In the genomic region with DNA sequence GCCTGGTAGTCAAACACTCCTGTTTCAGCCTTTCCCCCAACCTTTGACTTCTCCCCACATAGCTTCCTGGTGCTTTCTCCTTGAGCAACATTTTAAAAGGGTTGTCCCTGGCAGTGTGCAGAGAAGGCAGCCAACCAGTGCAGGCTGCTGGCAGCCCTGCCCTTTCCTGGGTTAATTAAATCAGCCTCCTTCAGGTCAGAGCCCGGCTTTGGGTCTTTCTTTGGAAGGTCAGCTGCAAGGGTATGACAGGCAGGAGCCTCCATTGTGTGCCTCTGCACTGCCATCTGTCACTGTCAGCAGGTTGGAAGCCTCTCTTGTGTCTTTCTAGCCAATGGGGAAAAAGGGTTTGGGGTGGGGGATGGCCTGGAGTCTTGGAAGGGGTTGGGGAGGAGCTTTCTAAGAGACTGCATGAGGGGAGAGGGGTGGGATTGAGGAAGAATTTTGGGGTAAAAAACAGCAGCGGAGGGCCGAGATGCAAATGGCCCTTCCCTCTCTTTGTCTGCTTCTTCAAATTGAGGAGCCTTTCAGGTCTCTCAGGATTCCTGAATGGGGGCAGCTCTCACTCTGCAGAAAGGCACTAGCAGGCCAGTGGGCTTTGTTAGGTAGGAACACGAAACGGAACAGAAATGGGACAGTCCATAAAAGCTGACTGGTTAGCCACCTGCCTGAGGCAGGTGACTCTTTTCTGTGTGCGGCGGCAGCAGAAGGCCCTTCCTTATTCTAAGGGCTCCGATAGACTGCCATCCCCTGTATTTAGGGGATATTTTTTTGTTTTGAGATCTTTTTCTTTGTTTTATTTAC, we compare ENCODE assay signal across 8 mouse cellular contexts. TPM values are rescaled to one million over a fixed set of nuclear protein-coding genes. Genes with fewer than 3 reads are reported as not detected.
DNase-seq lines count a peak whose midpoint lies in the region; ATAC-seq and TF ChIP-seq lines count a peak whose summit lies in the region.

No protein-coding gene starts in this region.

- no peak overlapping the region for H3K9ac ChIP-seq in heart, postnatal 0 days (replicated peaks; ENCODE audit: low read depth, low read length)
- H3K9ac ChIP-seq in limb, embryonic 11.5 days (ENCODE audit: low read length) = no peak overlapping the region
- peak overlapping the region; percentile 56 for H3K9ac ChIP-seq in midbrain, embryonic 16.5 days (ENCODE audit: low read depth, low read length)

- peak; percentile 21 for DNase-seq in Muller cell, postnatal 12 days (ENCODE audit: inconsistent ontology term)
- DNase-seq in cerebellum, adult 18-20 months = peak; percentile 61 to 73
- DNase-seq in heart, postnatal 0 days (ENCODE audit: low spot score) = peak; percentile 43
- peak; percentile 33 for DNase-seq in limb, embryonic 11.5 days (ENCODE audit: low spot score)
- no peak for DNase-seq in spleen, postnatal 14 days (ENCODE audit: low spot score in 2 of 2)
- no peak for DNase-seq in gastrocnemius, postnatal 4 days (ENCODE audit: low spot score in 2 of 2)

- peak overlapping the region; percentile 56 for H3K27ac ChIP-seq in heart, postnatal 0 days (ENCODE audit: low read depth)
- peak overlapping the region; percentile 50; the same call in 1 of the 2 replicates for H3K27ac ChIP-seq in limb, embryonic 11.5 days (replicated peaks; ENCODE audit: low read depth, low read length)
- peak overlapping the region; percentile 90 for H3K27ac ChIP-seq in midbrain, embryonic 16.5 days (ENCODE audit: low read length)

- ATAC-seq in heart, postnatal 0 days (ENCODE audit: insufficient read depth, low read depth) = peak; percentile 52; the same call in 1 of the 2 replicates
- no peak for ATAC-seq in limb, embryonic 11.5 days (ENCODE audit: insufficient number of reproducible peaks, low FRiP score, low TSS enrichment, low read depth)
- ATAC-seq in midbrain, embryonic 16.5 days = peak; percentile 63
- ATAC-seq in erythroblast, adult 5-6 weeks (replicated peaks; ENCODE audit: low FRiP score, poor library complexity, severe bottlenecking) = no peak

- no peaks in the 10 kb centered on the region for H3K27me3 ChIP-seq in heart, postnatal 0 days (ENCODE audit: control insufficient read depth, insufficient read depth, low read length)
- no peaks in the 10 kb centered on the region for H3K27me3 ChIP-seq in limb, embryonic 11.5 days (ENCODE audit: control insufficient read depth, insufficient read depth, low read length)
- H3K27me3 ChIP-seq in midbrain, embryonic 16.5 days (ENCODE audit: control insufficient read depth, insufficient read depth, low read depth, low read length) = no peaks in the 10 kb centered on the region

- TF ChIP-seq EP300 in heart, postnatal 0 days (IDR thresholded peaks at IDR 0.05; ENCODE audit: low read depth) = no peak

- H3K4me1 ChIP-seq in heart, postnatal 0 days (ENCODE audit: control insufficient read depth, insufficient read depth) = peaks cover 53% of the 10 kb centered on the region
- peaks cover 45% of the 10 kb centered on the region for H3K4me1 ChIP-seq in limb, embryonic 11.5 days (ENCODE audit: control insufficient read depth, insufficient read depth, low read length)
- peaks cover 77% of the 10 kb centered on the region for H3K4me1 ChIP-seq in midbrain, embryonic 16.5 days (ENCODE audit: control insufficient read depth, insufficient read depth, low read length)

- H3K4me2 ChIP-seq in heart, postnatal 0 days (ENCODE audit: low read depth, low read length) = peak overlapping the region; percentile 24
- H3K4me2 ChIP-seq in limb, embryonic 11.5 days (ENCODE audit: low read depth, severe bottlenecking) = no peak overlapping the region
- peak overlapping the region; percentile 42 for H3K4me2 ChIP-seq in midbrain, embryonic 16.5 days (ENCODE audit: low read length)

- 39% methylated on average over 8 of the region's 8 CpGs for WGBS in heart, postnatal 0 days
- WGBS in limb, embryonic 11.5 days = 22% methylated on average over 8 of the region's 8 CpGs
- 4% methylated on average over 8 of the region's 8 CpGs for WGBS in midbrain, embryonic 16.5 days

- no peak overlapping the region for H3K4me3 ChIP-seq in heart, postnatal 0 days (ENCODE audit: low read depth, low read length)
- H3K4me3 ChIP-seq in limb, embryonic 11.5 days (ENCODE audit: low read depth, low read length) = no peak overlapping the region
- H3K4me3 ChIP-seq in midbrain, embryonic 16.5 days (ENCODE audit: low read depth, low read length) = peak overlapping the region; percentile 2

- H3K36me3 ChIP-seq in heart, postnatal 0 days (replicated peaks; ENCODE audit: control insufficient read depth, insufficient read depth, low read length) = 0 out of 2 replicates have a peak, but pooled peaks cover 4% of the 10 kb centered on the region
- no peaks in the 10 kb centered on the region for H3K36me3 ChIP-seq in limb, embryonic 11.5 days (ENCODE audit: control insufficient read depth, insufficient read depth, low read length)
- no peaks in the 10 kb centered on the region for H3K36me3 ChIP-seq in midbrain, embryonic 16.5 days (ENCODE audit: control insufficient read depth, insufficient read depth, low read length)

- H3K9me3 ChIP-seq in heart, postnatal 0 days (replicated peaks; ENCODE audit: control insufficient read depth, low read length) = no peaks in the 10 kb centered on the region
- H3K9me3 ChIP-seq in limb, embryonic 11.5 days (ENCODE audit: control insufficient read depth, low read length) = no peaks in the 10 kb centered on the region
- H3K9me3 ChIP-seq in midbrain, embryonic 16.5 days (replicated peaks; ENCODE audit: control insufficient read depth, low read length, poor library complexity, severe bottlenecking) = no peaks in the 10 kb centered on the region

- no peak for TF ChIP-seq CTCF in heart, postnatal 0 days (IDR thresholded peaks at IDR 0.05; ENCODE audit: low read depth)

RNA-seq across cellular contexts. Expression of a gene that starts 6.4 kb away (rescaled TPM):
- 55.8 and 58.8 TPM in 2 replicates for total RNA-seq in heart, postnatal 0 days (2014; rRNA removed; ENCODE audit: low replicate concordance)
- 19.1 and 20.2 TPM in 2 replicates for polyA plus RNA-seq in heart, postnatal 0 days (2015; fragmentation: Nextera tagmentation; extraction: Ambion mirVana)
- 52.1 and 54.6 TPM in 2 replicates for polyA plus RNA-seq in limb, embryonic 11.5 days (2014; fragmentation: Nextera tagmentation; extraction: Ambion mirVana)
- 28.8 and 38.8 TPM in 2 replicates for polyA plus RNA-seq in midbrain, embryonic 16.5 days (2015; fragmentation: Nextera tagmentation; extraction: Ambion mirVana)
- total RNA-seq in erythroblast, adult 5-6 weeks (2015; ENCODE audit: low replicate concordance) = 1.5 and 5.0 TPM in 2 replicates
- 5.2 and 6.0 TPM in 2 replicates for total RNA-seq in erythroblast, adult 5-6 weeks (2017; ENCODE audit: low replicate concordance)
- total RNA-seq in gastrocnemius, postnatal 4 days (2021) = 10 to 100 TPM; 19.8 to 22.5 TPM

Comparison
In these comparisons a context has a peak if more than half of its experiments do, and no peak if none do; other contexts are left out.
1. DNase-seq: peak in Muller cell, postnatal 12 days (single experiment), cerebellum, adult 18-20 months (2 of 2), heart, postnatal 0 days (single experiment) and limb, embryonic 11.5 days (single experiment); none in spleen, postnatal 14 days (0 of 2) and gastrocnemius, postnatal 4 days (0 of 2).
2. ATAC-seq: peak in heart, postnatal 0 days (single experiment) and midbrain, embryonic 16.5 days (single experiment); none in limb, embryonic 11.5 days (single experiment) and erythroblast, adult 5-6 weeks (single experiment).
3. Peak in every context shown above with its lines, with median percentiles within 50 percentile points of each other: H3K27ac ChIP-seq.